Mouse (Mus musculus) T-helper 17 cell (primary cell): ENCODE measurements at regions not wholly inside any gene's neighbourhood (a gene's known extent, or its start where the extent isn't known, plus 50 kb on each side); places are given as distances from the start of the nearest gene placed in this dataset.

Experiments used
- in situ Hi-C, 2 experiments: fragments of 300-600 bp; cut with MboI, MseI; formaldehyde crosslinking; loops; 1 replicate in 1 of 2; 2 replicates in 1 of 2; pipeline ENCODE4 v1.15.1; 2025; ENCODE audit warnings: high pct_unique_total_duplicates in 2 of 2

DNA sequence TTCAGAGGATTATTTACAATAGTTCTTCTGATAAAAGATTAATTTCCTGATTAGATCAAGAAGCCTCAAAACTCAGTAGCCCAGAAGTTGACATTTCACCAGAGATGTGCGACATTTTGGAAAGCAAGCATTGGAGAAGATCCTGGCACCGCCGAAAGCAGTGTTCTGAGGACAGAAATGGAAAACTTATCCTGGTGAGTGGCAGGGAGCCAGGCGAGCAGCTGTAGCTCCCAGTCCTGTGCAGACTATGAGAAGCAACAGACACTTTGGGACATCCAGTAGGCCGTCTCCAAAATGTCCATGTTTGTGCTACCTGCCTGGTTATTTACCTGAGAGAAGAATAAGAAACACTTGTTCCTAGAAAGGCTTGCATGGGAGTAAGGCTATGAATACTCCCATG is 202.1 kb upstream of the Elac2 start:
- in situ Hi-C loops, result no loop called here

GRCm38 (mm10) chr11:64800246-64801121 is 178.4 kb upstream of the Elac2 start:
- in situ Hi-C loops, result no loop called here

GRCm38 (mm10) chr11:64801351-64801750 is 177.5 kb upstream of the Elac2 start:
- in situ Hi-C loops, result no loop called here

GRCm38 (mm10) chr11:64805567-64805966 is 173.3 kb upstream of the Elac2 start:
- in situ Hi-C loops, result no loop called here

DNA sequence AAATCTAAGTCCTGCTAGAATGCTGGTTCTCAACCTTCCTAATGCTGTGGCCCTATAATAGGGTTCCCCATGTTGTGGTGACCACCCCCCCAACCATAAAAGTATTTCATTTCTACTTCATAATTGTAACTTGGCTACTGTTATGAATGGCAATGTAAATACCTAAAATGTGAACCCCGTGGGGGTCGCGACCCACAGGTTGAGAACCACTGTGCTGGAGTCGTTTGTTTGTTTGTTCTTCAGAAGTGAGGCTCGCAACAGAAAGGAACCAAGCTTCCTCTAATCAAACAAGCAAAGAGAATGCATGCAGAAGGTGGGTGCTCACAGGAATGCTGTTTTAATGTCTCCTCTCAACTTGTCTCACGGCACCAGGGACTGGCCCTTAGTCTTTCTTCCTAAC is 166.4 kb upstream of the Elac2 start:
- in situ Hi-C loops, result no loop called here

DNA sequence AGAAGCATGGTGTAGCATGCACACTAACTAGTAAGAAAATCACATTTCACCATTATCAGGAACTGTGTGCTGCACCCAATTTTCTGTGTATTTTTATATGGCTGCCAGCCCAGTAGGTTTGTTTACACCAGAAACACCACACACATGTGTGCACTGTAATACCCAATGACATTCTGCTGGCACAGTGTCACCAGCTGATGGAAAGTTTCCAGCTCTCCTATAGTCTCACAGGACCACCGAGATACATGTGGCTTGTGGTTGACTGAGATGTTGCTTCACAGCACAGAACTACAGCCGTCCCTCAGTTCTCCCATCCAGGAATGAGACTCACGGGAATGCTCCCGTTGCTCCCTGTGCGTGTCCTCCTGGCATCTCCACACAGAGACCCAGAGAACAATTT is 149.4 kb upstream of the Elac2 start:
- in situ Hi-C loops, result no loop called here

DNA sequence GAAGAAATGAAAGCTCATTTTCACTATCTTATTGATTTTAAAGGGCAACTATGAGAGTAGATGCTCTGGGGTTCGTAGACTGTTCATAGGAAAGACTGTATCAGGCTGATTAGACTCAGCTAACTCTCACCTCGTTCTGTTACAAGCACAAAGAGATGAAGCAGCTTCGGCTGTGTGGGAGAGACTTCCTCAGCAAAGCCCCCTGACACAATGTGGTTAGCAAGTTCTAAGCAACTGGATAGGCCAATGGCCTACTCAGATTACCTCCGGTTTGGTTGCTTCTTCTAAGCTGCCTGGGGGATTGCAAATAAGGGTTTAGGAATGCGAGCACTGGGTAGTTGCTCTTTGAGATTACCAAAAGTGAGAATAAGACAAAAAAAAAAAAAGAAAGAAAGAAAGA is 146.4 kb upstream of the Elac2 start:
- in situ Hi-C loops, result loop anchor here in 1 of 2 experiments (5.0 kb wide), 1 partner anchor 40 kb away; no protein-coding TSS in a partner anchor

DNA sequence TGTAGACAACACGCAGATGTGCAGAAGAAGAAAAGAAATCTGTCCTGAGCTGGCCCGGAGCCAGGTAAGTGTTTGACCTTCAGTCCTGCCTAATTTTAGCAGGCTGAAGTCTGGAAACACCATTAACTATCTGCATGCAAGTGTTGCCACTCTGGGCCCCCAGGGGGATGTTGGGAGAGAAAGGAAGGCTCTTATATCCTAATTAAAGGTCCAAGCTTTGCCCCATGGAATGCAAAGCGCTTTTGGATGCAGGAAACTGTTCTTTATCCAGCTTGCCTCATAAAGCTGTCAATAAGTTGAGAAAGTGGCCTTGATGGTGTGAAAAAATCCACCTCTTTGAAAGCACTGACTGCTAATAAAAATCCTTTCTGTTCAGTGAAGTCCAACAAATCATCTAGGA is 145.1 kb upstream of the Elac2 start:
- in situ Hi-C loops, result loop anchor here in 1 of 2 experiments (5.0 kb wide), 1 partner anchor 39 kb away; no protein-coding TSS in a partner anchor

GRCm38 (mm10) chr11:64836771-64837170 is 142.1 kb upstream of the Elac2 start:
- in situ Hi-C loops, result no loop called here

DNA sequence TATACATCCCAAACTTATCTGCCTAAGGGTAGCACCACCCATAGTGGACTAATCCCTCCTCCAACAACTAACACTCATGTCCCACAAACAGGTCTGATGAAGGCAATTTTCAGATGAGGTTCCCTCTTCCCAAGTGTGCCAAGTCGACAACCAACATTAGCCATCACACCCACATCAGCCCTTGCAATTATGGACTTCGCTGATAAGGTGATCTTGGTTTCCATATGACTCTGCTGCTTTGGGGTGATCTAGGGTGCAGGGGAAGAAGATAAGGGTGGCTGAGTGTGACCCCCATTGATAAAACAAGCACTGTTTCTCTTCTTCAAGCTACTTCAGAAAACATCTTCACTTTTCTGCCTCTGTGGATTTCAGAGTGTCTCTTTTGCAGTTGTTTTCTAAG is 137.7 kb upstream of the Elac2 start:
- in situ Hi-C loops, result no loop called here

DNA sequence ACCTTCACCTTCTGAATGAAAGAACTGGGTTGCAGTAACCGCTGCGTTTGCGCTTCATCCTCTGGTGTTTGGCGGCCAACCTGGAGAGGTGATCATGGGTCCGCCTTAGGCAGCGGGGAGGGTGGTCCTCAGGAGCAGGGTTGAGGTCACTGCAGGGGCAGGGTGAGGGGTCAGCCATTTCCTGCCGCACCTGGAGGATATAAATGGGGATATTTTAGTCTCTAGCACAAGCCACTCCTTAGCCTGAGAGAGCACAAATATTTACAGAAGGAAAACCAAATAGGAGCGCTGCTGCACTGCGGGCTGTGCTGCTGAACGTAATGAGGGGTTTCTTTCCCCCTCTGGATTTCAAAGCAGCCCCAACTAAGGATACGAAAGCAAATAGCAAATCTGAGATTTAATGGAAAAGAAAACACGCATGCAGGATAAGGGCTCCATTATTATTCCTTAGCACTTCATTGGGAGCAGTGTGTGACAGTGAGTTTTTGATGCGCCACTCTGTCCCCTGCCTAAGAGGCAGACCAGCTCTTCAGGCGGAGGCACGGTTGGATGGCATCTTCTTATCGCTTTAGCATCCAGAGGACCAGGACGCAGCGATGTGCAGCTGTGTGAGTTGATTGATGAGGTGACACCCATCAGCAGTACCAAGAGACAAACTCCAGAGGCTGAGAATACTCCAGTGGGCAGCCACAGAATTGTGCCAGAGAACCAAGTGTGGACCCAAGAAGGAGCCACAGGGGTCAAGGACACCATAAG is 135.9 kb upstream of the Elac2 start:
- in situ Hi-C loops, result no loop called here

DNA sequence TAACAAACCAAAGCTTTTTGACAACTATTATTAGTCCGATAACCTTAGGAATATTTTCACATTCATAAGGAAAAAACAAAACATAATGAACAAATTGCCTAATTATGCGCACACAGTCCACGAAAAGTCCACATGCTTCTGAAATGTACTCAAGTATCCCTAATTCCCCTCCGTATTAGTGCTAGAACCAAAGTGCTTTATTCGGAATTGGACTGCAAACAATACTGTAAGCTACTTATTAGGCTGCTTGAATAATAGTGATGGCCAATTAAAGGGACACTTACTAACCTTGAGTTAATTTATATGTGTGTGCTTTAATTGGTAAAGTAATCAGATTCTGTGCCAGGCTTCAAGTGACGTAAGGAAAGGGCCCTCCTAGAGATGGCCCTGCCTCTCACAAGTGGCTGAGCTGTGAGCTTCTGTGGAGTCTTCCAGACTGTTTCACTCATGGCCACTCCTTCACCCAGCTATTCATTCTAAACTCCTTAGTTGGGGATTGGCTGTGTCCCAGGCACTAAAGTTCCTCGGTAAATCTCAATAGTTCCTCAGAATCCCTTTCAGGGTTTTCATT is 132.2 kb upstream of the Elac2 start:
- in situ Hi-C loops, result no loop called here

- in situ Hi-C loops, result no loop called here
These were observed 119.2 kb upstream of the Elac2 start for GRCm38 (mm10) chr11:64859636-64860035.

GRCm38 (mm10) chr11:64880674-64881073 is 98.2 kb upstream of the Elac2 start:
- in situ Hi-C loops, result loop anchor here in 1 of 2 experiments (10.0 kb wide), 1 partner anchor 1476 kb away; no protein-coding TSS in a partner anchor

DNA sequence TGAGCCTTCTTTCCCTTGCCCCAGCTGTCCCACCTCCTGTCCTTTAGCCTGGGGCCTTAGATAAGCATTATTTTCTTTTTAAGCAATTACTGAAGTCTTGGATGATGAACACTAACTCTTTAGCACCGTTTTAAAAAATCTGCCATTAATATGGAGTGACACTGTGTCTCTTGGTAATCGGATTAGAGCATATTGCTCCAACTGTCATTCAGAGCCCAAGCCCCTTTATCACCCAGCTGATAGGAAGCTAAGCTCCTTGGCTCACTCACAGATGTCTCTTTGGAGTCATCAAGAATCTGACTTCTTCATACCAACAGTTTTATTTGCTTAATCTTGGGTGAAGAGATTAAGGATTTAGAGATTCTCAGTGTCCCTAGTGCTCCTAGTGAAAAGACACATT is 94.3 kb upstream of the Elac2 start:
- in situ Hi-C loops, result loop anchor here in 1 of 2 experiments (10.0 kb wide), 1 partner anchor 1480 kb away; no protein-coding TSS in a partner anchor

GRCm38 (mm10) chr11:64889335-64890020 is 89.4 kb upstream of the Elac2 start:
- in situ Hi-C loops, result loop anchor here (5.0 to 10.0 kb wide), 3 partner anchors 137 to 1485 kb away; no protein-coding TSS in a partner anchor

DNA sequence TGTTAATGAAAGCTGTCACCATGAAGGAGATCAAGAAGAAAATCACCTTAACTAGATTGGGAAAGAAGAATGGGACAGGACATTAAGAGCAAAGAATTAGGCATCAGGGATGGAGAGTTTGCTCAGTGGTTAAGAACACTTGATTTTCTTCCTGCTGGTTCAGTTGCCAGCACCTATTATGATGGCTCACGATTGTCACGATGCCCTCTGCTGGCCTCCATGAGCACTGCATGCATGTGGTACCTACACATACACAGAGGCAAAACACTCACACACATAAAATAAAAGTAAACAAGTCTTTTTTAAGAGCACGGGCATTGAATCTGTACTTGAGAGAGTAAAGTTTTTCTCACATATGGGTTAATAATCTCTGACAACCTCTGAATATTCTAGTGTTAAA is 88.1 kb upstream of the Elac2 start:
- in situ Hi-C loops, result loop anchor here in 1 of 2 experiments (5.0 kb wide), 1 partner anchor 1483 kb away; no protein-coding TSS in a partner anchor

GRCm38 (mm10) chr11:64895804-64896466 is 82.9 kb upstream of the Elac2 start:
- in situ Hi-C loops, result no loop called here

GRCm38 (mm10) chr11:64898758-64899586 is 79.9 kb upstream of the Elac2 start:
- in situ Hi-C loops, result no loop called here
